Mouse (Mus musculus): ENCODE results near the gene Ncor2.

Gene Ncor2

DNA sequence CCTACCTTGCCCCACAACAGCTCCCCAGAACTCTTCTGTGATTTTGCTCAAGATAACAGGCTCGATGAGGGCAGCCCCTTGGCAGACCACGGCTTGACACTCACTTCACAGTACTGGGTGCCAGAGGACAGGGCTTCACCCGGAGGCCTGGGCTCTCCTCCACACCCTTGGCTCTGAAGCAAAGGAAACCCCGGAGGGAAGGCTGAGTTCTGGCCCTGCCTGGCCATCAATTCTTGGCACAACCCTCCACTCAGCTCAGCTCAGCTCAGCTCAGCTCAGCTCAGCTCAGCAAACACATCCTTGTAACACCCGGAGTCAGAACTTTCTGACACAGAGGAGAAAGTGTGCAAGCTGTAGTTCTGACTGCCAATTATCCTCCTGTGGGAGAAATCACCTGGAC lies 30.3 kb downstream of the Ncor2 start:
- DNase-seq (ENCODE audit: low read depth, low spot score): no peak

DNA sequence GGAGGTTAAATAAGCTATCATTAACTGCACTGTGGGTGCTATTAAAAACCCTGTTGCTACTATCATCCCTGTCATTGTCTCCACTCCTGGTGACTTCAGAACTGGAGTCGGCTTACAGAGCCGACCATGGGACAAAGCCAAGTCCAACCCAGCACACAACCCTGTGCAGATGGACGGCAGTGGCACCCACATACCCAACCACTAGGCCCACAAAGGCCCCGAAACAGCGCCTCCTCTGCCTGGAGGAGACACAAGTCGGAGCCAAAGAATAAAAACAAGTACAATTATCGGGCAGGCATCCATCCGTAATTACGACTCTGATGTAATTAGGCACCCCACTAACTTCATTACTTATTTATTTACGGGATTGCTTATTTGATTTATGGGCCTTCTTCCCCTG lies 30.8 kb downstream of the Ncor2 start:
- no peak for DNase-seq (ENCODE audit: low read depth, low spot score)

DNA sequence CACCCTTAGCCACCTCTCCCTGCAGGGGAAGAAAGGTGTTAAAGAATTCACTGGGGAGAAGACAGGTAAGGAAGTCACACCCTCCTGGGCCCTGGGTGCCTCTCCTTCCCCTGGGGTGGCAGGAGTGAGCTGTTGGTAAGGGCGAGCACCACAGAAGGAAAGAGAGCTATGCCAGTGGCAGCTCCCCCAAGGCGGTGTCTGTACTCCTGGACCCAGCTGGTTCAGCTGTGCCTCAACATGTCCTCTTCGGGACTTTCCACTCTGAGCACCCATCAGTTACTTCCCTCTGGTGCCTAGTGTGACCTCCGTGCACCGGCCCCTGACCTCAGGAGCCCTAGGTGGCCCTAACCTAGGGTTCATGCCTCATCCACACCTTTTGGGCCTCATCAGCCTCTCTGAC lies 31.9 kb downstream of the Ncor2 start:
- DNase-seq (ENCODE audit: low read depth, low spot score): peak; percentile 16

DNA sequence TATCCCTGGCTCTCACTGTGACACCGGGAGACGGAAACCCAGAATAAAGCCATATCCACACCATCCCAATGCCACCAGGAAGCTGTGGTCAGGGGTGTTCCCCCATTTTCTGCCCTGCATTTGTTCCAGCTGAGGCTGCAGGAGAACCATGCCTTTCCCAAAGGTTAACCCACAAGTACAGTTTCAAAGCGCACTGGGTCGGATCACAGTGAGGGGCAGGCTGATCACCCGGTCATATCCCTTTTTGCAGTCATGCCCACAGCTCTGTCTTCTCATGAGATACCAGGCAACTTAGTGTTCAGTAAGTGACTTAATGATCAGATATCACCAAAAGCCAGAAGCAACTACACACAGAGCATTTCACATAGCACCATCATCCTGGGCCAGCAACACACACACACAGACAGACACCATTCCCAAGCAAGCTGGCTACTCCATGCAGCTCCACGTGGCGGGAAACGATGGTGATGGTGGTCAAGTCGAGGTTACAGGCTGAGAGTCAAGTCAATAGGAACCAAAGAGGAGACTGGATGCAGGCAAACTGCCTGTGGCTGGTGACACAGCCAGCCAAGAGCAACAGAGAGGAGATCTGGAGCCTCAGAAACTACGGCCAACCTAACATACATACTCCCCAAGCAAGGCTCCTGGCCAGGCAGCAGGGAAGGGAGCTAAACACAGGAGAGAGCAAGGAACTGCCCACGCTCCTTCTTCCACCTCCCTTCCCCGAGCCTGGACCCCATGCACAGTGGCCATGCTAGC lies 35.7 kb downstream of the Ncor2 start:
- DNase-seq (ENCODE audit: low read depth, low spot score): no peak

DNA sequence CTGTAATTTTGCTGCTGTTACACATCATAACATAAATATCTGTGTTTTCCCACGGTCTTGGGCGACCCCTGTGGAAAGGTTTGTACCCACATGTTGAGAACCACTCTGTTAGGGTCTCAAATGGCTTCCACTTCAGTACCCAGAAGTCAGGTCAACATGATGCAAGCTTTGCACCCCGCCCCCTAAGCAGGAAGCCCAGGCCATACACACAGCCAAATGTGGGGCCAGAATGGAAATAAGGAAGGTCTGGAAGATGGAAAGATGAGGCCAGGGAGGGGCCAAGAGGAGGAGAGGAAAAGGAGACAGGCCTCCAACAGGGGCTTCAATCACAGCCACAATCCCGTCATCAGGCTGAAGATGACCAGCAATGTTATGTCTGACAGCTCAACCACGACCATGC lies 37.1 kb downstream of the Ncor2 start:
- DNase-seq (ENCODE audit: low read depth, low spot score): no peak

DNA sequence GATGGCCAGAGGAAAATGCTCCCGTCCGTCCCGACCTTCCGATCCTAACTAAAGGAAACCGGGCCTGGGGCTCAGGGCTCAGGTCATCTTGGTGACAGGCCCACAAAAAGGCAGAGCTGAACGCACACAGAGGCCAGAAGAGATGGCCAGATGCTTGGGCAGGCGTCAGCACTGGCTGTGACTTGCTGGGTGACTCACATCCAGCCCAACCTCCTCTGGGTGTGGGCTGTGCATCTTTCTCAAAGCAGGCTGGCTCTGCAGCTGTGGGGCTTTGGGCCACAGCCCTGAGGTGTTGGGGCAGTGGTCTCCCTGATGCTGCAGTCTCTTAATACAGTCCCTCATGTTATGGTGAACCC lies 37.5 kb downstream of the Ncor2 start:
- no peak for DNase-seq (ENCODE audit: low read depth, low spot score)

DNA sequence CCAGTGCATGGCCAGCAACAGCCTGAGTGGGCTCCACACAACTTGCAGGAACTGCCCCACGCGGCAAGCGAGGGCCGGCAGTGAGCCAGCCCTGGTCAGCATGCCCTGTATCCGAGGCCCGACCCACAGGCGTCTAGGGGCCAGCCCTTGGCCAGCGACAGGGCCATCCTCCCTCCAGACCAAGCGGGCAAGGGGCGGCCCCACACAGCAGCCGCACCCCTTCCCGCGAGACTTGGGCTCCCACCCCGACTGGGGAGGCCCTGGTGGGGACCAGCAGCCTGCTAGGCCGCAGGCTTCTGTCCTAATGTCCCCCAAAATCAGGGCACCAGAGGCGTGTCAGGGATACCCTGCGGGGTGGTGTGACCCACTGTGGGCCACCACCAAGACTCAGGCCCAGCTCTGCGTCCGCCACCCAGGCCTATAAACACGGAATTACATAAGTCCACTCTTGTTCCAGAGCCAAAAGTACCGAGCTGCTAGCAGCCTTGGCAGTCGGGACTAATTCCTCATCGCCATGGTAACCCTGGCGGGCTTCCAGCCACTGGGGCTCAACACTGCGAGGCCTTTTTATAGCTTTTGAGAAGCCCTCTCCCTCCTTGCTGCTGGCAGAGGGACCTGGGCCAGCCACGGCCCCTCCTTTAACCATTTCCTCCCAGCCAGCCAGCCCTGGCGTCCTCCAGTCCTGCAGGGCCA lies 38.0 kb downstream of the Ncor2 start:
- DNase-seq (ENCODE audit: low read depth, low spot score): no peak

DNA sequence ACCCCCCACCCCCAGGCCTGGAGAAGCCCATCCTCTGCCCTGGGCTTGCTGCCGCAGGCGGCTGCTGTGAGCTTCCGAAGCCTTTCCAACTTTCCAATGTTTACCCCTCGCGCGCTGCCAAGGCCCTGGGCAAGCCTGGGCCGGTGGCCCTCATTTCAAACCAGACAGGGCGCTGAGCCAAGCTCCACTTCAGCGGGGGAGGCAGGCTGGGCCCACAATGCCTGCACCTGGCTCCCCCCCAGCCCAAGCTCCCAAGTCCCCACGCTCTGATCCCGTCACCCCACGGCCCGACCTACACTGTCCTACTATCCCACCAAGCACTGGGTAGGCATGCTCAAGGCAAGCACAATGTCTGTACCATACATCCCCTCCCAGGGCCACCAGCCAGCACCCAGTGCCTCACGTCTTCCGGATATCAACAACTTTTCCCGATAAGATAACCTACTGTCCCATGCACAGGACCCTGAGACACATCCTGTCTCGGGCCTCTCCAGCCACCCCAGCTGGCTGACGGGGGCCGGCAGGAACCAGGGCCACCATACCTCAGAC lies 38.8 kb downstream of the Ncor2 start:
- no peak for DNase-seq (ENCODE audit: low read depth, low spot score)

DNA sequence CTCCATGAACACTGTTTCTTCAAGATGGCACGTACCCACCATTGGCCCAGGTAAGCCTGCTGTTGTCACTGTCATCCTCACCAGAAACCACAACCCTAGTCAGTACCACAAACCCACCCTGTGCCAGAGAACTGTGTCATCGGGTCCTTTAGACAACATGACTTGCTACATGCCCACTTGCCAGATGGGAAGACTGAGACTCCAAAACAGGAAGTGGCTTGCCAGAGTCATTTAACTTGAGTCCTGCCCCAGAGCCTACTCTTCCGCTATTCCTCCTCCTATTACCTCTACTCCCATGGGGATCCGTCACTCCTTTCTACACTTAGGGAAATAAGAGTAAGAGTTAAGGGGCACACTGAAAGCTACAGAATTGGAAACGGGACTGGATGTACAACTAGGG lies 39.4 kb downstream of the Ncor2 start:
- no peak for DNase-seq (ENCODE audit: low read depth, low spot score)

DNA sequence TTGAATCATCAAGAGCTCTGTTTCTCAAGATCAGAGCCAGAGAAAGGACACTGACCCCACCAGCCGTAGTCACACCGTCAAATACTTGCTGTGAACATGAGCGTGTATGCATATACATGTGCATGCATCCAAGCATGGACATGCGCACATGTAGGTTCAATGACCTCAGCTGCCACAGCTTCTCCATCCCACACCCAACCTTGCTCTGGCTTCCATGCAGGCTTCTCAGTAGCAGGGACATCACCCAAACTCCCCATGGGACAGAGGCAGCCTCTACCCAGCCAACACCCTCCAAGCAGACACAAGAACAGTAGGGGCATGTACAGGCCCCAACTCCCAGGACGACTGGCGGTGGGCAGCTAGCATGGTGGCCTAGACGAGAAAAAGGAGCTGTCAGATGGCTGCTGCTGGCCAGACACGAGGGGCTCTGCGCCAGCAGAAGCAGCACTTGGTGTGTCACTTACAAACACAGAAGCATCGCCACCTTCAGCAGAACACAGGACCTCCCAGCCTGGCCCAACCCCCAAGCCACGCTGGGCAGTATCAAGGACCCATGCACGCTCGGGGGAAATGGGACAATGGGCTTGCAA lies 40.1 kb downstream of the Ncor2 start:
- no peak for DNase-seq (ENCODE audit: low read depth, low spot score)

DNA sequence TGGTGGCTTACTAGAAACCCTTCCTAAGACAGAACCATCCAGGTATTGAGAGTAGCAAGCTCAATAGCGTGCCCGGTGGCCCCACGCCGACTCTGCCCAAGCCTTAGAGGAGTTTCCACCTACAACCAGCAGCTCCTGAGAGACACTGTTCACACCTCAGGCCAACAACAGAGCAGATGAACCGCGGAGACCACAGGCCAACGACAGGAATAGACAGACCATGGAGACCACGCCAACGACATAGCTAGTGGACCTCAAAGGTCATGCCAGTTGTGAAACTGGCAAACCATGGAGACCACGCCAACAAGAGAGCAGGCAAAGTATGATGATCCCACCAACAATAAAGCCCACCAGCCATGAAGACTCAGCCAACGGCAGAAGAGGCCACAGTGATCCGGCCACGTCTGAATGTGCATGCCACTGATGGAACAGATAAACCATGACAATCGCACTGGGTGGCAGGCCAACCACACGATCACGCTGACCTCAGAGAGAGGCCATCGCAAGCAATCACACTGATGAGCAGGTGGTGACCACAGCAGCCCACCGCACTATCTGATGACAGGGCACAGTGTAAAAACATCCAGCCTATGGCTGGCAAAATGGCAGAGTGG lies 41.2 kb downstream of the Ncor2 start:
- DNase-seq (ENCODE audit: low read depth, low spot score): no peak

DNA sequence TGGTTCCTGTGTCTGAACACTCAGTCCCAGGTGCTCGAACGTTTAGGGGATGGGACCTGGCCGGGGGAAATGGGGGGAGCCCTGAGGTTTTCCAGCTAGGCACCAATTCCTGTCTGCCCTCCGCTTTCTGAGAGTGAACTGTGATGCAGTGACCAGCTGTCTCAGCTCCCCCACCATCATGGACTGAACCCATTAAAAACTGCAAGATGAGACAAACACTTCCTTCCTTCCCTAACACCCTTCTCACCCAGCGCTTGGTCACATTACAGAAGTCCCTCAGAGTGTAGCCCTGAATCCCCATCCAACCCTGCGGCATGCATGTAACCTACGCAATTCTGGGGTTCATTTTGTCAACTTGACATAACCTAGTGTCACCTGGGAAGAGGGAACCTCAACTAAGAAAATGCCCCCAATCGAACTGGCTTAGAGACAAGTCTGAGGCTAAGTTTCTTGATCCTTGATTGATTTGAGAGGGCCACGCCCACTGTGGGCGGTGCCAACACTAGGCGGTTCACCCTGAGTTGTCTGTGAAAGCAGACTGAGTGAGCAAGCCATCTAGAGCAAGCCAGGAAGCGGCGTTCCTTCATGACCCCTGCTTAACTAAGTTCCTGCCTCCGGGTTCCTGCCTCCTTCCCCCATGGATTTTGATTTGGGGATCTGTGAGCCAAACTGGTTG lies 41.9 kb downstream of the Ncor2 start:
- DNase-seq (ENCODE audit: low read depth, low spot score): peak; percentile 30

DNA sequence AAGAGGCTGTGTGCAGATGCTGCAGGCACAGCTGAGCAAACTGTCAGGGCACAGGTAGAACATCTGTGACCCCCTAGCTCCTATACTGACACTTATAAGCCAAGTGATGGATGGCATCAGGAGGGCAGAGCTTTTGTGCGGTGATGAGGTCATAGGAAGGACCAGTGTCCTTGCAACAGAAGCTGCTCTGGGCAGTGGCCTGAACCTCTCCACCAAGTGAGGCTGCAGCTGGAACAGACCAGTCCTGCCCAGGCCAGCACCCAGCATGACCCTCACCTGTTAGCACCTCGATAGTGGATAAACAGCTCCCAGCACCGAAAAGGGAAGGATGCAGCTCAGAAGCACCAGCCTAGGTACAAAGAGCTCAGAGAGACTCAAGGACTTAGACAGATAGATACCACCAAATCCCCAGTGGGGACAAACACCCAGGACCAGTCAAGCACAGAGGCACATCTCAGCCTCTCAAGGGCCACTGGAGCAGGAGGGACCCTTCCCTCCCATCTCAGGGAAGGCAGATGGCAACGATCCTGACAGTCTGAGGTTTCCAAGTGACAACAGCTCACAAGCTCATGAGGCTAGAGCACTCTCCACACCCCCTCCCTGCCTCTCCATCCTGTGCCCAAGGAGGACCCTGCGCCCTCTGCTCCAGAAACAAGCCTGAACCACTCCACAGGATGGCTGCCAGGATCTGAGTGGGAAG lies 42.6 kb downstream of the Ncor2 start:
- no peak for DNase-seq (ENCODE audit: low read depth, low spot score)

DNA sequence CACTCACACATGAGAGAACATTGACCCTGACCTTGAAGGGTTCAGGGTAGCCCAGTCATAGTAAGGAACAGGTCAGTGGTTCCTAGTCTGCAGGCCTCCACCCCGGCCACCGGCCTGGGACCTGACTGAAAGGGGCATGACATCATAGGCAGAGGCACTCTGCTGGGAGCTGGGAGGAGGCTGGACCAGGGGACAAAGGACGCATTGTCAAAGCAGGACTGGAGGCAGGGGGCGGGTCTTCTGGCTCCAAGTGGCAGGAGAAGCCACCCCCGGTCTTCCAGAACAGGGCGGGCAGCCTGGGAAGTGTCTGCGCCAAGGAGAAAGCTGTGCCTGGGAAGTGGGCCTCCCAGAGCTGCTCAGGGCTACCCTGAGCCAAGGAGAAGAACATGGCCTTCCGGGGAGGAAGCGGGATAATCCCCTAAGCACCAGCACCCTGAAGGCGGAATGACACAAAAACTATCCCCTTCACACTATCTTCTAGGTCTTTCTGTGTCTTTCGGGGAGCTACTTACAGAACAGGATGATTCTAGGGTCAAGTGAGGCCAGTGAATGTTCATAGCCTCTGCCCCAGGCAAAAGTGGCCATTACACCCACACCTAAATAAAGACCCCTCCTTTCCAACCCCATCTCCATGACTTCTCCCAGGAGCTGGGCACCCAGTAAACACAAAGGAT lies 44.1 kb downstream of the Ncor2 start:
- no peak for DNase-seq (ENCODE audit: low read depth, low spot score)

DNA sequence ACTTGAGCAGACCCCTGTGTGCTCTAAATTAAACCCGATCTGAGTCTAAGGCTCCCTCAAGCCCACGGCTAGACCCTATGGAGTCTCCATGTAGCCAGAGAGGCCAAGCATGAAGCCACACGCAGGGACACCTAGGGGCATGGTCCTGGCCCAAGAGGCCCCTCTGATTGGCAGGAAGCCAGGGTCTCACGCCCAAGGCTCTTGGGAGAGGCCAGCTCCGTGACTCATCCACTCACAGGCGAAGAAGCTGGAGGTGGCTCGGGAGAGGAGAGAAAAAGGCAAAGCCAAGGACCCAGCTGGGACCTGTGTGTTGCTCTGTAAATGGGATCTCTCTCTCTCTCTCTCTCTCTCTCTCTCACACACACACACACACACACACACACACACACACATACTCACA lies 44.6 kb downstream of the Ncor2 start:
- no peak for DNase-seq (ENCODE audit: low read depth, low spot score)

DNA sequence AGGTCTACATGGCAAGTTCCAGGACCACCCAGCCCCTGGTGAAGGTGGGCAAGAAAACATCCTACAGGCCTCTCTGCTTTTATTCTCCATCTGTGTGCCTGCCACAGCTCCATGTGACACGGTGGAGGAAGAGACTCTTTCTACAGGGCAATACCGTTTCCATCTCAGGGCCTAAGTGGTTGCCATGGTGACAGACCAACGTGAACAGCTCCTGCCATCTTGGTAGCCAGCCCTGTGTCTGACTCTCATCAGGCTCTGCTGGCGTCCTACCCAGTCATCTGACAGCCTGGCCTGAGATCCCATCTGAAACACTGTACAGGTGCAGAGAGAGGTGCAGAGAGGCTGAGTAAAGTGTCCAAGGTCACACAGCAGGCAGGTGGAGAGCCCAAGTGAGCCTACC lies 45.4 kb downstream of the Ncor2 start:
- DNase-seq (ENCODE audit: low read depth, low spot score): no peak

DNA sequence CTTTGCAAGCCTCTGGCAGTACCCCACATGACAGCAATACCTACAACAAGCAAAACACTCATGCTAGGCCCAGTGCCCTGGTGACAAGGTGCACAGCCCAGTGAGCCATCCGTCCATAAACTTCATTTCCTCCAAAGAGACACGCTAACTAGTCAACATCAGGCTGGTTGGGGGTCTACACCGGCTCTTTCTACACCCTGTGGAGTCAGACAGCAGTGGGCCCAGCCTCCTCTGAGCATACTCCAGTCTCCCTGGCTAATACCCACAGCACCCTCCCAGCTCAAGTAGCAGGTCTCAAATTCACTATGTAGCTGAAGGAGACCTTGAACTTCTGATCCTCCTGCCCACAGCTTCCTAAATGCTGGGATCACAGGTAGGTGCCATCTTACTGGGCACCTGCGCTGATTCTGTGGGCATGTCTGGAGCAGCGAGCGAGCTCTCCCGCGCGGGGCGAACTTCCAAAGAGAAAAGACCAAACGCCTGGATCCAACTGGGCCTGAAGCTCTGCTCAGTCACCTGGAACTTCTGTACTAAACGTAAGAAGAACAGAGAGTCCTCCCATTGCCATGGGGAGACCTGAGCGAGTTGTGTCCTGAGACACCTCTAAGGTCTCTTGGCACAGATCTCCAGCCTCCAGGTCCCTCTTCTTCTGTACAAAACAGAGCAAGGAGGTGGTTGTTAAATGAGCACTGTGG lies 46.3 kb downstream of the Ncor2 start:
- DNase-seq (ENCODE audit: low read depth, low spot score): no peak

DNA sequence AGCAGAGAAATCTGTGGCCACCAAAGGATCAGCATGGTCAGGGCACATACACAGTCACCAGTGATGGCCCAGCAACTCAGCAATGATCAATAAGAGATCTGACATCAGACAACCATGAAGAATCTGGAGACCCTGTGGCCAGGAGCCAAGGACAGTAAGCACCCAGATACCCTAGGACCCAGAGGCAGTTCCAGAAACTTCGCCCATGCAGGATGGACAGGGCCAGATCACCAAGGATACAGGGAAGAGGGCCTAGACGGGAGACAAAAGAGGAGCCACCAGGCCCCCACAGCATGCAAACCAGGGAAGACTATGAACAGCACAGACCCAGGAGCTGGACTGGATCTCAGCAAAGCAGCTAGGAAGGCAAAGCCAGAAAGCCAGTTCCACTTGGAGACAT lies 47.0 kb downstream of the Ncor2 start:
- DNase-seq (ENCODE audit: low read depth, low spot score): no peak

DNA sequence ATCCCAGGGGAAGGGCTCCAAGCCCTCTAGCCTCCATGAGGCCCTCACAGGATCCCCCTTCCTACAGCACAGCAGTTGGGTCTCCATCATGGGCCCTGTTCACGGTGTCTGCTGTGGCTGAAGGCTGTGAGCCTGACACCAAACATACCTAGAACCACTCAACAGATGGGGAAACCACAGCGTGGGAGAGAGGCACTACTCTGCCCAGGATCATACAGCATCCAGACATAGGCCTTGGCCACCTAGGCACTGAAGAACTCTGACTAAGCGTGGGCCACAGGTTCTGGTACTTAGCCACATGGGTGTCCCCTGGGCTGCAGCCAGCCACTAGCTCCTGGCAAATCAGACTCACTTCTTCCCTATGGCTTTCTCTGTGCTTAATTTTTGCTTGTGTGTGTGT lies 48.6 kb downstream of the Ncor2 start:
- no peak for DNase-seq (ENCODE audit: low read depth, low spot score)

DNA sequence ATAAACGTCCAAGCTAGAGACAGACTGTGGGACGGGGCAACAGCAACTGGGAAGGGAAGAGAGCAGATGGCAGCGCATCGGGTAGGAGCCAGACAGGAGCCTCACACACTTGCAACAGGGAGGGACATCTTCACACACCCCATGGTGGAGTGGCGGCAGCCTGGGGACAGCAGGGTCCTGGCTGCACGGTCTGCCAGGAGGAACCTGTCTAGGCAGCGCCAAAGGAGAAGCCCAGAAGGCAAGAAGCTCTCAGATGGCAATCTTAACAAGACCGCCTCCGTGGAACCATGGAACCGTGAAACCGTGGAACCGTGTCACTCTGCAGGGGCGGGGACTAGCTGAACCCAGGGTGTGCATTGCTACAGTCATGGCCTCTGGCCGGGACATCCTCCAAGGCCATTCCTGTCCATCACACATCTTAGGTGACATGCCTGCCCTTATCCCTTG lies 50.1 kb downstream of the Ncor2 start:
- DNase-seq (ENCODE audit: low read depth, low spot score): no peak
